Mouse (Mus musculus): ENCODE data around the gene Eya4. TPM values are rescaled to one million over a fixed set of nuclear protein-coding genes. Genes with fewer than 3 reads are reported as not detected.

Gene Eya4
- polyA plus RNA-seq, 1 experiment, result 1.5 TPM

GRCm38 (mm10) chr10:23090323-23090722, 260.3 kb downstream of the Eya4 start:
- TF ChIP-seq POLR2A (IDR thresholded peaks at IDR 0.05; ENCODE audit: borderline replicate concordance, extremely low read depth, insufficient read depth, insufficient read length, poor library complexity, severe bottlenecking), result no peak
- no peak for TF ChIP-seq CTCF (IDR thresholded peaks at IDR 0.05; ENCODE audit: borderline replicate concordance, extremely low read depth, insufficient read depth, insufficient read length)

GRCm38 (mm10) chr10:23089271-23089670, 261.3 kb downstream of the Eya4 start:
- TF ChIP-seq POLR2A (IDR thresholded peaks at IDR 0.05; ENCODE audit: borderline replicate concordance, extremely low read depth, insufficient read depth, insufficient read length, poor library complexity, severe bottlenecking) (no peak), CTCF (IDR thresholded peaks at IDR 0.05; ENCODE audit: borderline replicate concordance, extremely low read depth, insufficient read depth, insufficient read length) (no peak)
- DNase-seq (ENCODE audit: low read depth), result no peak

More at GRCm38 (mm10) chr10:23090323-23090722, 260.3 kb downstream of the Eya4 start:
- no peak for DNase-seq (ENCODE audit: low read depth)

- no peak for TF ChIP-seq POLR2A (IDR thresholded peaks at IDR 0.05; ENCODE audit: borderline replicate concordance, extremely low read depth, insufficient read depth, insufficient read length, poor library complexity, severe bottlenecking)
- TF ChIP-seq CTCF (IDR thresholded peaks at IDR 0.05; ENCODE audit: borderline replicate concordance, extremely low read depth, insufficient read depth, insufficient read length), result no peak
These were observed 261.8 kb downstream of the Eya4 start for GRCm38 (mm10) chr10:23088764-23089163.

DNA sequence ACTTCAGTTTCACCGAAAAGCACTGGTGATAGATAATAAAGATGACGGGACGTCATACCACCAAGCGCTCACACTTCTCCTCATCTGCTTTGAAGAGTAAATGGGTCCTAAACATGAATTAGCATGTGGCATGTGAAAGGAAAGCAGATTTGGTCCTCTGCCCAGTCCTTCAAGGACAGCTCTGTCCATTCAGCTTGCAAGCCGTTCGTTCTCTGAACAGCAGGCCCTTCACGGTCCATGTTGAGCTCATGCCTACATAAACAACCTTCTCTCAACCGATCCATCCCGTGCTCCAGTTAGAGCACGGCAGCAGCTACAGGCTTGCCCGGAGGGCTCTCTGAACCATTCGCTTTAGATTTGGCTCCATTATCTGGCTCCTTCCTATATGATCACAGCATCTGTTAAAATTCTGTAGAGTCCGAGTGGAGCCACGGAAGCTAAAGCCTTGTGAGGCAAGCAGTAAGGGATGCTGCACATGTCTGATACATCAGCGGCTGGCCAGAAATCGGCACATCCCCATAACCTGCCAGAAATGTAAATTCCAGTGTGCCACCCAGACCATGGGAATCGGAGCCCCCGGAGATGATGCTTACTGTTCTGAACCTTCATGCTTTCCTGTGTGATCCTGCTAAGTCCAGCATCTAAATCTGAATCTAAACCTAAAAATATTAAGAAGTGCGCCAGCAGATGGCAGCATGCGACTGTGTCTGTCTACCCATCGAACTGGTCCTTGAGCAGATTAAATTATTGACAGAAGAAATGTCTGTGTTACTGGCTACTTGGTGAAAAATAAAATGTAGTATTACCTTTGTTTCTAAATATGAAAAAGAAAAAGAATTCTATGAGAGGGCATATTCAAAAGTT, 264.0 kb downstream of the Eya4 start:
- peak; percentile 87 for DNase-seq (ENCODE audit: low read depth)
- no peak for TF ChIP-seq POLR2A (IDR thresholded peaks at IDR 0.05; ENCODE audit: borderline replicate concordance, extremely low read depth, insufficient read depth, insufficient read length, poor library complexity, severe bottlenecking)
- peak; percentile 78; the same call in 1 of the 2 replicates for TF ChIP-seq CTCF (IDR thresholded peaks at IDR 0.05; ENCODE audit: borderline replicate concordance, extremely low read depth, insufficient read depth, insufficient read length)

More at GRCm38 (mm10) chr10:23088764-23089163, 261.8 kb downstream of the Eya4 start:
- DNase-seq (ENCODE audit: low read depth), result no peak

DNA sequence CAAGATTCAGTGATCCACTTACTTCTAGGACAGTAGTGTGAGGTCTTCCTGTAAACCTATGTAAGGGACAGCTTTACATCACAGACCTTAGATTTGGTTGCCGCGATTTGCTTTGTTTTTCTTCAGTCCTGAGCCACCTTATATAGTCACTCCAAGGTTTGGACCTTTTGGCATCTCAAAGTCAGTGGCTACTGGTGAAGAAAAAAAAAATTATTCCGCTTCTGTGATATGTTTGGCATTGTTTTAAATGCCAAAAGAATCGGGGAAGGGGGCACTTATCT, 269.1 kb downstream of the Eya4 start:
- no peak for DNase-seq (ENCODE audit: low read depth)
- TF ChIP-seq POLR2A (IDR thresholded peaks at IDR 0.05; ENCODE audit: borderline replicate concordance, extremely low read depth, insufficient read depth, insufficient read length, poor library complexity, severe bottlenecking) (no peak), CTCF (IDR thresholded peaks at IDR 0.05; ENCODE audit: borderline replicate concordance, extremely low read depth, insufficient read depth, insufficient read length) (no peak)

- TF ChIP-seq POLR2A (IDR thresholded peaks at IDR 0.05; ENCODE audit: borderline replicate concordance, extremely low read depth, insufficient read depth, insufficient read length, poor library complexity, severe bottlenecking), result no peak
- peak; percentile 97 for TF ChIP-seq CTCF (IDR thresholded peaks at IDR 0.05; ENCODE audit: borderline replicate concordance, extremely low read depth, insufficient read depth, insufficient read length)
- peak; percentile 83 for DNase-seq (ENCODE audit: low read depth)
These were observed 269.6 kb downstream of the Eya4 start for GRCm38 (mm10) chr10:23080749-23081547.

- DNase-seq (ENCODE audit: low read depth), result peak; percentile 36
- no peak for TF ChIP-seq CTCF (IDR thresholded peaks at IDR 0.05; ENCODE audit: borderline replicate concordance, extremely low read depth, insufficient read depth, insufficient read length)
- TF ChIP-seq POLR2A (IDR thresholded peaks at IDR 0.05; ENCODE audit: borderline replicate concordance, extremely low read depth, insufficient read depth, insufficient read length, poor library complexity, severe bottlenecking), result no peak
These were observed 273.7 kb downstream of the Eya4 start for GRCm38 (mm10) chr10:23076691-23077385.

DNA sequence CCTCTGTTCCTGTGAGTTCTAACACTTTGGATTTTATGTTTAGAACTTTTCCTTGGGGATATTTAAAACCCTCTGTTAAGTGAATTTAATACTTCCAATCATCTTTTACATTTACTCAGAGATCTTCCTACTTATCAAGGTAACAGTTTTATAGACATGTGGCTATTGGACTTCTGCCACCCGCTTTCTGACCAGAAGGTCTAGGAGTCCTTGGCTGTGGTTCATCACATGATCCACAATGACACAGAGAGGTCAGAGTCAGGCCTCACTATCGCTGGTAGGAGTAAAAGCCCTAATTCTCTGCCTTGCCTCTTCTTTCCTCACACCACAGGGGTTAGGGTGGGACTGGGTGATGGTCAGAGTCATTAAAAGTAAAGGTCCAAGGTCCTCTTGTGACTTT, 277.2 kb downstream of the Eya4 start:
- no peak for TF ChIP-seq POLR2A (IDR thresholded peaks at IDR 0.05; ENCODE audit: borderline replicate concordance, extremely low read depth, insufficient read depth, insufficient read length, poor library complexity, severe bottlenecking)
- TF ChIP-seq CTCF (IDR thresholded peaks at IDR 0.05; ENCODE audit: borderline replicate concordance, extremely low read depth, insufficient read depth, insufficient read length), result no peak
- DNase-seq (ENCODE audit: low read depth), result no peak

DNA sequence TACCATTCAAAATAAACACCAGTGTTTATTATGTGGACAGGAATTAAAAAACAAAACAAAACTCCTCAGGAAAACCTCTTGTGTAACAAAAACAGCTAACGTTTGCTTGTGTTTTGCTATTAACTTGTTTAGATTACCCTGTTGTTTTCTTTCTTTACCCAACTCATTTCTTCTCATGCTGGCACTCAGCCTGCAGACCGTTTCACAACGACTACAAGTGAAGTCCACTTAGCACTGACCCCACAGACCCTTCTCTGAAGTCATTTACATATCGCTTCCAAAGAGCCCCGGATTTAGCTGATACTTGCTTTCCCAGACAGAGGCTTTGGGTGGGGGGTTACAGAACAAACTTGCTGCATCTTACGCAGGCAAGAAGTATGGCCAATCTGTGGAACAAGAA, 286.9 kb downstream of the Eya4 start:
- TF ChIP-seq CTCF (IDR thresholded peaks at IDR 0.05; ENCODE audit: borderline replicate concordance, extremely low read depth, insufficient read depth, insufficient read length) (no peak), POLR2A (IDR thresholded peaks at IDR 0.05; ENCODE audit: borderline replicate concordance, extremely low read depth, insufficient read depth, insufficient read length, poor library complexity, severe bottlenecking) (no peak)
- DNase-seq (ENCODE audit: low read depth), result peak; percentile 8

DNA sequence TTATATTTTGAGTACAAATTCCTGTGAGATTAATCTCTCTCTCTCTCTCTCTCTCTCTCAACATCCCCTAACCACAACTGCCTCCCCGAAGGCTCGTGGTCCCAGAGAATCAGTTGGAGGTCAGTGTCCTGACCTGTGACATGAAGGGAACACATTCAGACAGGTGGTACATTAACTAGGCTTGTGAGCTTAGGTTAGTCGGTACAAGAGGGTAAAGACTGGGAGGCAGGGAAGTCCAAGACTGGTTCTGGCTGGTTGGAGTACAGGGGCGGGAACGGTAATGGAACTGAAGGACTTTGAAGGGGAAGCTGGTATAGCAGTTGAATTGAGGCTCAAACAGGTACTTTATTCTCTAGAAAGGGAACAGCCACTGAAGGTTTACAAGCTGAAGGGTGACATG, 287.9 kb downstream of the Eya4 start:
- TF ChIP-seq POLR2A (IDR thresholded peaks at IDR 0.05; ENCODE audit: borderline replicate concordance, extremely low read depth, insufficient read depth, insufficient read length, poor library complexity, severe bottlenecking) (no peak), CTCF (IDR thresholded peaks at IDR 0.05; ENCODE audit: borderline replicate concordance, extremely low read depth, insufficient read depth, insufficient read length) (no peak)

GRCm38 (mm10) chr10:23060694-23061060, 289.9 kb downstream of the Eya4 start:
- no peak for DNase-seq (ENCODE audit: low read depth)
- no peak for TF ChIP-seq CTCF (IDR thresholded peaks at IDR 0.05; ENCODE audit: borderline replicate concordance, extremely low read depth, insufficient read depth, insufficient read length)
- TF ChIP-seq POLR2A (IDR thresholded peaks at IDR 0.05; ENCODE audit: borderline replicate concordance, extremely low read depth, insufficient read depth, insufficient read length, poor library complexity, severe bottlenecking), result no peak

More for the DNA sequence above, 287.9 kb downstream of the Eya4 start:
- no peak for DNase-seq (ENCODE audit: low read depth)

Data from brain, embryonic 14.5 days (tissue).